Mouse (Mus musculus) myocyte (in vitro differentiated cells): ENCODE data around the gene Gsg1.

Experiments
- MAX ChIP-seq: IDR thresholded peaks from one replicate; pipeline ENCODE4 v1.6.1; 2011; ENCODE audit warnings: low read depth, mild to moderate bottlenecking, control low read depth
- MYOD1 ChIP-seq, 3 experiments: IDR thresholded peaks; one replicate each; pipeline ENCODE4 v1.6.1; 2011; ENCODE audit warnings: control low read depth in 2 of 3, low read depth in 2 of 3, mild to moderate bottlenecking in 2 of 3, moderate library complexity in 1 of 3; ENCODE audit not compliant: insufficient read length in 2 of 3, control insufficient read depth in 1 of 3
- MYOG ChIP-seq, 3 experiments: IDR thresholded peaks; one replicate each; pipeline ENCODE4 v1.6.1; 2011; ENCODE audit warnings: control low read depth in 2 of 3, low read depth in 2 of 3, mild to moderate bottlenecking in 2 of 3; ENCODE audit not compliant: insufficient read length in 2 of 3, control insufficient read depth in 1 of 3, insufficient read depth in 1 of 3
- POLR2A ChIP-seq: IDR thresholded peaks from one replicate; pipeline ENCODE4 v1.6.1; 2011; ENCODE audit warnings: low read depth, mild to moderate bottlenecking, control low read depth, moderate library complexity; ENCODE audit not compliant: insufficient read length
- POLR2AphosphoS2 ChIP-seq: IDR thresholded peaks from one replicate; pipeline ENCODE4 v1.6.1; 2011; ENCODE audit warnings: low read depth, control low read depth; ENCODE audit not compliant: insufficient read length
- TCF12 ChIP-seq: IDR thresholded peaks from one replicate; pipeline ENCODE4 v1.6.1; 2011; ENCODE audit warnings: mild to moderate bottlenecking, control low read depth; ENCODE audit not compliant: poor library complexity, insufficient read depth, severe bottlenecking
- TCF3 ChIP-seq: IDR thresholded peaks from one replicate; pipeline ENCODE4 v1.6.1; 2011; ENCODE audit warnings: low read depth, control low read depth; ENCODE audit not compliant: insufficient read length
- USF1 ChIP-seq: IDR thresholded peaks from one replicate; pipeline ENCODE4 v1.6.1; 2011; ENCODE audit warnings: low read depth, mild to moderate bottlenecking, control low read depth, moderate library complexity

DNA sequence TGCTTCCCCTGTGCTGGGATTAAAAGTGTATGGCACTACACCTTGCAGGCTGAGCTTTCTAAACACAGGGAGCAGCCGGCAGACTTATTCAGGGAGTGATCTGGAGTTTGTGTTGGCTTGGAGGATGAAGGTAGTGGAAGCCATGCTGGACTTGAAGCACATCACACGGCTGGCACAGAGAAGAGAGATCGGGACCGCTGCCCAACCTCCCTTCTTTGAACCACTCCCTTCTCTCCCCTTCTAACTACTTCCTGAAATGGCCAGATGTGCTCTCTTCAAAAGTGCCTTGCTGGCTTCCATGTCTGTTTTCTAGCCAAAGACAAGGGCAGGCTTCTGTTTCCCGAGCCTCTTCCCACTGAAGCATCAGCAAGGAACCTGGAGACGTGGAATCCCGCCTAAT is 43.4 kb upstream of the Gsg1 start:
- no peak for TF ChIP-seq POLR2A
- TF ChIP-seq TCF12, result no peak
- no peak for TF ChIP-seq USF1
- TF ChIP-seq MAX, result no peak
- no peak for TF ChIP-seq MYOG (IDR thresholded peaks at IDR 0.05; ENCODE audit: control insufficient read depth in 1 of 3, insufficient read depth in 1 of 3, insufficient read length in 2 of 3, low read depth in 2 of 3)
- TF ChIP-seq TCF3, result no peak
- TF ChIP-seq MYOD1 (IDR thresholded peaks at IDR 0.05; ENCODE audit: control insufficient read depth in 1 of 3, insufficient read length in 2 of 3, low read depth in 2 of 3), result no peak
- no peak for TF ChIP-seq POLR2AphosphoS2
